Mouse (Mus musculus): ENCODE results near the gene Sult1a1.

DNA sequence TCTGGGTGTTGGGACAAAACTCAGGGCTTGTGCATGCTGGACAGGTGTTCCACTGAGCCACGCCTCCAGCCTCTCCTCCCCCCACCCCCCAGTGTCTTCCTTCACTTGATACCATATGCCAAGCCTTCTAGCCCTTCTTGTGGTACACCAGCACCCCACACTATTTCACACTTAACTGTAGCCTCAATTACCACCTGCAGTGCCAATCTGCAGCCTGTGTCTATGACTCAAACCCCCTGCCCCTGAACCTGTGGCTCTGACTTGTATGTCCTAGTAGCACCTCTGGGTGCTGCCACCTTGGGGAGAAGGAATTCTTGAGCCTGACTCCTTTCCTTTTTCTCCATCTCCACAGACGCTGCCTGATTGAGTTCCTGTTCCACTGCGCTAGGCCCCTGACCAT is 35.7 kb upstream of the Sult1a1 start:
- TF ChIP-seq POU5F1 (IDR thresholded peaks at IDR 0.05; ENCODE audit: borderline replicate concordance, low read length) (no peak), CTCF (conservative IDR thresholded peaks at IDR 0.05; ENCODE audit: low read length) (no peak)

All from E14TG2a.4 (cell line).